Mouse (Mus musculus) ES-E14 (cell line): Measurements from ENCODE around the gene Agap1.

ENCODE experiments used
- MAFK ChIP-seq: IDR thresholded peaks from 2 replicates; pipeline ENCODE4 v1.6.1; 2014; ENCODE audit warnings: mild to moderate bottlenecking, low read depth, low read length, inconsistent platforms; ENCODE audit not compliant: insufficient read depth
- ZC3H11A ChIP-seq: IDR thresholded peaks from 2 replicates; pipeline ENCODE4 v1.6.1; 2012; ENCODE audit warnings: low read depth, mild to moderate bottlenecking, inconsistent platforms, low read length, borderline replicate concordance

GRCm38 (mm10) chr1:89735146-89735545 lies 280.5 kb downstream of the Agap1 start:
- TF ChIP-seq ZC3H11A (no peak), MAFK (no peak)
